Mouse (Mus musculus): ENCODE results near the gene Flrt1. TPM values are rescaled to one million over a fixed set of nuclear protein-coding genes. Genes with fewer than 3 reads are reported as not detected.

Flrt1 gene
- total and polyA plus RNA-seq, 3 experiments: not detected

DNA sequence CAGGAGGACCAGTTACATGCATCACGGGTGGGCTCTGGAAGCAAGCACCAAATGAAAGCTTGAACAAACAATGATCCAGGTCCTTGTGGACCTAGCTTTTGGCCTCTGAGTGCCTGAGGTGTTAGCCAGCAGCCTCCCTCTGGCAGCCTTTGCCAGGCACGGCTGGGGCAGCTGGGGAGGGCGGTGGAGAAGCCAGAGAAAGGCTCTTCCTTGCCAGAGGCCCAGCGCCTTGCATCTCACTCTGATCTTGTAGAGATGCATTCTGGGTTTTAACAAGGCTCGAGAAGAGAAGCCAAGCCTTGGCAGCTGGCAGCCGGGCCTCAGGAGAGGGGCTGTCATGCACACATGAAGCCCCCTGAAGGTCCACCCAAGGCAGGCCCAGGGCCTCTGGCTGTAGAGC, 34.8 kb upstream of the Flrt1 start:
- no peak for TF ChIP-seq SIN3A (IDR thresholded peaks at IDR 0.05; ENCODE audit: low read length)
- H3K9ac ChIP-seq (ENCODE audit: insufficient read depth, low read depth): no peak overlapping the region
- no peaks in the 10 kb centered on the region for H3K79me2 ChIP-seq (replicated peaks; ENCODE audit: control insufficient read depth, extremely low read depth, insufficient read depth, poor library complexity, severe bottlenecking)
- no peaks in the 10 kb centered on the region for H3K9me3 ChIP-seq (replicated peaks; ENCODE audit: low read length)
- peaks cover 5 to 12% of the 10 kb centered on the region in 2 experiments; a peak in 3 of 4 replicates for H3K4me1 ChIP-seq (ENCODE audit: control insufficient read depth in 1 of 2, insufficient read depth in 2 of 2)
- H3K4me2 ChIP-seq (ENCODE audit: insufficient read depth, low read depth, poor library complexity, severe bottlenecking): no peak overlapping the region
- H3K27ac ChIP-seq (ENCODE audit: insufficient read depth, low read depth): no peak overlapping the region
- H3K4me3 ChIP-seq (replicated peaks in 1 of 3; ENCODE audit: low read depth in 2 of 3, low read length in 2 of 3, poor library complexity in 1 of 3): no peak overlapping the region
- DNase-seq (ENCODE audit: extremely low read depth): no peak
- peaks cover 100% of the 10 kb centered on the region for H3K27me3 ChIP-seq (replicated peaks)
- in situ Hi-C loops (cut with MboI; ENCODE audit: low pct_ligation_motif_present, low pct_unique_long_range_greater_than_20kb, low sequenced_read_pairs): no loop called here
- dilution Hi-C loops (cut with MboI; ENCODE audit: extremely low pct_ligation_motif_present, extremely low pct_unique_long_range_greater_than_20kb, low sequenced_read_pairs): no loop called here
- no peaks in the 10 kb centered on the region for H3K36me3 ChIP-seq (replicated peaks in 1 of 2; ENCODE audit: control insufficient read depth in 1 of 2, insufficient read depth in 1 of 2, low read length in 1 of 2)

DNA sequence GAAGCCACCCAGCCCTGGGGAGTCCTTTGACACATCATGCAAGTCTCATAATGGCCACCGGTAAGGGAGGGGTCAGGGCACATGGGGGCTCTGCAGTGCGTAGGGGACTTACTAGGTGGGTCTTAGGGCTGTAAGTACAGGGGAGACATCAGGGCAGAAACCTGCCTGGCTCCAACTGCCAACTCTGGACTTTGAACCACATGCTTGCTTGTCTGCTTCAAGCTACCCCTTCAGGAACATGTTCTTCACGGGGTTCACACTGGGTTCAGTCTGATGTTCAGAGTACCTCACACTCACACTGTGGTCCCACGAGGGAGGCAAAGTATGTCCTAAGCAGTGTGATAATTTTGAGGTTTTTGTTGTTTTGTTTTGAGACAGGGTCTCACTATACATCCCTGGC, 33.8 kb upstream of the Flrt1 start:
- no peaks in the 10 kb centered on the region for H3K79me2 ChIP-seq (replicated peaks; ENCODE audit: control insufficient read depth, extremely low read depth, insufficient read depth, poor library complexity, severe bottlenecking)
- peaks cover 99% of the 10 kb centered on the region for H3K27me3 ChIP-seq (replicated peaks)
- no peak overlapping the region for H3K4me3 ChIP-seq (replicated peaks in 1 of 3; ENCODE audit: low read depth in 2 of 3, low read length in 2 of 3, poor library complexity in 1 of 3)
- H3K4me2 ChIP-seq (ENCODE audit: insufficient read depth, low read depth, poor library complexity, severe bottlenecking): no peak overlapping the region
- dilution Hi-C loops (cut with MboI; ENCODE audit: extremely low pct_ligation_motif_present, extremely low pct_unique_long_range_greater_than_20kb, low sequenced_read_pairs): no loop called here
- no peaks in the 10 kb centered on the region for H3K9me3 ChIP-seq (replicated peaks; ENCODE audit: low read length)
- H3K36me3 ChIP-seq (replicated peaks in 1 of 2; ENCODE audit: control insufficient read depth in 1 of 2, insufficient read depth in 1 of 2, low read length in 1 of 2): no peaks in the 10 kb centered on the region
- in situ Hi-C loops (cut with MboI; ENCODE audit: low pct_ligation_motif_present, low pct_unique_long_range_greater_than_20kb, low sequenced_read_pairs): no loop called here
- H3K4me1 ChIP-seq (ENCODE audit: control insufficient read depth in 1 of 2, insufficient read depth in 2 of 2): peaks cover 5 to 11% of the 10 kb centered on the region in 2 experiments; a peak in 3 of 4 replicates
- no peak overlapping the region for H3K9ac ChIP-seq (ENCODE audit: insufficient read depth, low read depth)
- DNase-seq (ENCODE audit: extremely low read depth): no peak
- TF ChIP-seq NRF1 (IDR thresholded peaks at IDR 0.05; ENCODE audit: low read depth, low read length) (no peak), ZNF384 (IDR thresholded peaks at IDR 0.05; ENCODE audit: low read depth, low read length) (no peak), KAT2A (IDR thresholded peaks at IDR 0.05; ENCODE audit: insufficient replicate concordance, low read length) (no peak), CHD1 (IDR thresholded peaks at IDR 0.05; ENCODE audit: low read depth, low read length) (no peak), MAZ (IDR thresholded peaks at IDR 0.05; ENCODE audit: low read depth, low read length) (no peak), ETS1 (conservative IDR thresholded peaks at IDR 0.05; ENCODE audit: low read depth, low read length) (no peak)
- H3K27ac ChIP-seq (ENCODE audit: insufficient read depth, low read depth): no peak overlapping the region

DNA sequence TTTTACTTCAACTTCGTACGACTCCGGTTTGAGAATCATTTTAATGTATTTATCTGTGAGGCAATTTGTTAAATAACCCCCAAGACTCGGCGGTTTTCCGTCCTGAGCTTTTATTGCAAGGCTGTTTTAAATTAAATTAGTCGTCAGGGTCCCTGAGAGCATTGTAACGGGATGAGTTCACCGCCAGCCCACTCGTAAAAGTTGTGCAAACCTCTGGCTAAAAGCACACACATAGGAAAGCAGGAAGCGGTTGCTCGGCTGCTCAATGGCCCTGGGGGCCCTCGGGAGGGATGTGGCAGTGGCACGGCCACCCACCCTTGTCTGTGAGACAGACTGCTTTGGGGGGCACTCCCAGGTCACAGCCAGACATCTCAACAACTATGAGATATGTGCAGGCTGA, 32.8 kb upstream of the Flrt1 start:
- DNase-seq (ENCODE audit: extremely low read depth): no peak
- H3K9me3 ChIP-seq (replicated peaks; ENCODE audit: low read length): no peaks in the 10 kb centered on the region

More for the DNA sequence above, 32.8 kb upstream of the Flrt1 start:
- in situ Hi-C loops (cut with MboI; ENCODE audit: low pct_ligation_motif_present, low pct_unique_long_range_greater_than_20kb, low sequenced_read_pairs) (no loop called here), dilution Hi-C loops (cut with MboI; ENCODE audit: extremely low pct_ligation_motif_present, extremely low pct_unique_long_range_greater_than_20kb, low sequenced_read_pairs) (no loop called here)
- Histone ChIP-seq H3K27ac (ENCODE audit: insufficient read depth, low read depth) (no peak overlapping the region), H3K79me2 (replicated peaks; ENCODE audit: control insufficient read depth, extremely low read depth, insufficient read depth, poor library complexity, severe bottlenecking) (no peaks in the 10 kb centered on the region), H3K4me3 (replicated peaks in 1 of 3; ENCODE audit: low read depth in 2 of 3, low read length in 2 of 3, poor library complexity in 1 of 3) (no peak overlapping the region), H3K4me1 (ENCODE audit: control insufficient read depth in 1 of 2, insufficient read depth in 2 of 2) (peaks cover 2 to 5% of the 10 kb centered on the region in 2 experiments; a peak in 2 of 4 replicates), H3K27me3 (replicated peaks) (peaks cover 98% of the 10 kb centered on the region), H3K36me3 (replicated peaks in 1 of 2; ENCODE audit: control insufficient read depth in 1 of 2, insufficient read depth in 1 of 2, low read length in 1 of 2) (no peaks in the 10 kb centered on the region), H3K4me2 (ENCODE audit: insufficient read depth, low read depth, poor library complexity, severe bottlenecking) (no peak overlapping the region), H3K9ac (ENCODE audit: insufficient read depth, low read depth) (no peak overlapping the region)
- no peak for TF ChIP-seq USF2 (conservative IDR thresholded peaks at IDR 0.05; ENCODE audit: low read depth, low read length)

Measured in CH12.LX (cell line).